Mouse (Mus musculus): ENCODE data around the gene Zfp84.

The Zfp84 gene

DNA sequence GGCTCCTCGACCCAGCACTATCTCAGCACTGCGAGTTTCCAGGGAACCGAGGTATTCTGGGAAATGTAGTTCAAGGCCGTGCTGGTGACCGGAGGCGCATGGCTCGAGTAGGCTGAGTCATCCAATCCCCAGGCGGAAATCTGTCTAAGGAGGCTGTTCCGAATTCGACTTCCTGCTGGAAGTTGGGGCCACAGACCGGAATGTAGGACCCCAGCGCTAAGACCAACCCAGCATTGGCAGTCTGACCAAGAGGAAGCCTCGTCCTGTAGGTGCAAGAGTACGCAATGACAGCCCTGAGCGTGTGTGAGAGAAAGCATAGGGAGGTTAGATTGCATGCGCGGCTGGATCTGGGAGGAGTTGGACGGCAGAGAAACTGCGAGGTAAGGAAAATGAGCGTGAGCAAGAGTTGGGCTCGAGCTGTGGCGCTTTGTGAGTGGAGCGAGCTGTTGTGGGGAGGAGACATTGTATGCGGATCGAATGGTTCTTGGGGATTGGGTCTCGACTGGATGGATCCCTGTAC, 47.6 kb downstream of the Zfp84 start, which contains the start of gene Zfp790:
Gene Zfp790, plus strand, starts transcription at position 205 of the 520 bp plus-strand sequence.
- DNase-seq (ENCODE audit: low read depth), result peak; percentile 94

DNA sequence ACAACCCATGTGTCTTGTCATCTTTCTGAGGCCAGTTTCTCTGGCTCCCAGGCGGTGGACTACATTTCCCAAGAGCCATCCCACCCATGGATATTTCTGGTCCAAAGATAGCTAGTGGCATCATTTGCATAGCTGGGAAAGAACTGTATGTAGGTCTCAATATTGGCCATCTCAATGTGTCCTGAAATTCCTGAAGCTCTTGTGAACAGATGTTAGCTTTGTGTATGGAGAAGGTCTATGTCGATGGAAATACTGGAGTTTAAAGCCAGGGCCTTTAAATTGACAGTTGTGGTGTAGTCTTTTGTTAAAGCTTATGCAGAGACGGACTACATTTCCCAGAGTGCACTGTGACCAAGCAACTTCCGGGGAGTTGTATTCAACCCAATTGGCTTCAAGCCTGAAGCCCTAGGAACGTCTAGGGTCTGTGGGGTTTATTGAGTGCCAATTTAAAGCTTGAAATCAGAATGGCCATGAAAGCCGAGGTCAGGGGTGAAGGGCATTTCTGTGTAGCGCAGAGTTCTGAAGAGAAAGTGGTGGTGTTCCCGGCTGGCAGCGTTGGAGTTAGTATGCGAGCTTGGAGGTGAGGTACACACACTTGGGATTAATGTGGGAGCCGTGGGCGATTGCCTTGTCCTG, 50.4 kb downstream of the Zfp84 start:
- DNase-seq (ENCODE audit: low read depth), result peak; percentile 83

DNA sequence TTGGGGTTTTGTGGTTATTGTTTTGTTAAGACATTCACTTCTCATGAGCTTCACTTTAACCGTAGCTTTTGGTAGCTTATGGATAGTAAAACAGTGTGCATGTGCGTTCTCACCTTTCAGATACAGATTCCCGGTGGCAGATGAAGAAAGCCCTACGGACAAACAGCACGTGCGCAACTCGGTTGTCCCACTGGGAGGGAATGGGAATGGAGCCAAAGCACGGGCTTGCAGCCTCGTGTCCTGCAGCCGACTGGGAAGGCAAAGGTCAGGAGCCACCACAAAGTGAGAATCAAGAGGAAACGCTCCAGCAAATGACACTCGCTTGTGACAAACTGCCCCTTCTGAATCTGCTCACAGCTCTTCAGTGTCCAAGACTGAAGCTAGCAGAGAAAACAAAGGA, 59.6 kb downstream of the Zfp84 start:
- no peak for DNase-seq (ENCODE audit: low read depth)
